Mouse (Mus musculus) neural tube, embryonic 13.5 days (tissue): ENCODE measurements around the gene Arl4d. TPM values are rescaled to one million over a fixed set of nuclear protein-coding genes. Genes with fewer than 3 reads are reported as not detected.
"Not testable (repeated sequence)": the region's sequence is repeated elsewhere in the genome, so short reads cannot be mapped to it uniquely, and the experiment has no call there.

ENCODE experiments used
- ATAC-seq: fragments of 200-750 bp; cut with Nextera tagmentation; 2 replicates; pipeline ENCODE4 v1.8.0; 2017; ENCODE audit warnings: low read depth, mild to moderate bottlenecking, moderate TSS enrichment, moderate library complexity
- H3K27ac ChIP-seq: fragments of 300-500 bp; sonication (generic); replicated peaks from 2 replicates; pipeline ENCODE4 v1.5.1; 2015; ENCODE audit warnings: moderate library complexity, mild to moderate bottlenecking, inconsistent platforms
- H3K27me3 ChIP-seq: fragments of 300-500 bp; sonication (generic); 2 replicates; pipeline ENCODE4 v1.6.1; 2015; ENCODE audit warnings: mild to moderate bottlenecking, inconsistent platforms
- H3K36me3 ChIP-seq: fragments of 300-500 bp; sonication (generic); 2 replicates; pipeline ENCODE4 v1.6.1; 2015; ENCODE audit warnings: mild to moderate bottlenecking, inconsistent platforms
- H3K4me1 ChIP-seq: fragments of 300-500 bp; sonication (generic); replicated peaks from 2 replicates; pipeline ENCODE4 v1.6.1; 2015; ENCODE audit warnings: inconsistent platforms
- H3K4me2 ChIP-seq: fragments of 300-500 bp; sonication (generic); 2 replicates; pipeline ENCODE4 v1.6.1; 2015; ENCODE audit warnings: inconsistent platforms, mild to moderate bottlenecking, moderate library complexity
- H3K4me3 ChIP-seq: fragments of 300-500 bp; sonication (generic); 2 replicates; pipeline ENCODE4 v1.5.1; 2015; ENCODE audit warnings: mild to moderate bottlenecking, inconsistent platforms
- H3K9ac ChIP-seq: fragments of 300-500 bp; sonication (generic); 2 replicates; pipeline ENCODE4 v1.6.1; 2015; ENCODE audit warnings: moderate library complexity, mild to moderate bottlenecking, inconsistent platforms
- H3K9me3 ChIP-seq: fragments of 300-500 bp; sonication (generic); 2 replicates; pipeline ENCODE4 v1.6.1; 2016; ENCODE audit warnings: inconsistent platforms
- WGBS: fragments of 180-500 bp; shearing (Covaris S2); methylation state at CpG from one replicate; pipeline ENCODE4 v1.1.7; 2015; 5-methylcytosine and 5-hydroxymethylcytosine counted together
- polyA plus RNA-seq: library from polyadenylated mRNA; unstranded; fragments of >200 nt; fragmentation: Nextera tagmentation; extraction: Ambion mirVana; gene quantifications from 2 replicates; pipeline ENCODE4 v1.2.1, GENCODE M21; 2015

Arl4d gene
- polyA plus RNA-seq, result 18.1 and 19.8 TPM in 2 replicates

GRCm38 (mm10) chr11:101664825-101665635 is at the start of gene Arl4d:
TSS of gene Arl4d (plus strand) at chr11:101665541.
- Histone ChIP-seq H3K36me3 (no peaks in the 10 kb centered on the region), H3K4me2 (peak within 1 kb of the TSS; percentile 88), H3K4me1 (peaks cover 36% of the 10 kb centered on the region), H3K9me3 (no peaks in the 10 kb centered on the region), H3K27me3 (peaks cover 5% of the 10 kb centered on the region; the same call in 1 of the 2 replicates), H3K9ac (peak within 1 kb of the TSS; percentile 83), H3K27ac (peak within 1 kb of the TSS; percentile 83), H3K4me3 (peak within 1 kb of the TSS; percentile 61)
- peak; percentile 94 for ATAC-seq
- WGBS, result 7% methylated on average over 34 of the region's 34 CpGs

- Histone ChIP-seq H3K9ac (no peak overlapping the region), H3K9me3 (no peaks in the 10 kb centered on the region), H3K4me1 (peaks cover 17% of the 10 kb centered on the region), H3K27me3 (no peaks in the 10 kb centered on the region), H3K4me2 (no peak overlapping the region), H3K4me3 (no peak overlapping the region), H3K27ac (no peak overlapping the region), H3K36me3 (no peaks in the 10 kb centered on the region)
- 93% methylated on average over 8 of the region's 8 CpGs for WGBS
- no peak for ATAC-seq
Measured at GRCm38 (mm10) chr11:101616104-101616503, 49.2 kb upstream of the Arl4d start.

- peak overlapping the region; percentile 56 for H3K27ac ChIP-seq
- 21% methylated on average over 18 of the region's 18 CpGs for WGBS
Measured at GRCm38 (mm10) chr11:101616948-101617767, 48.2 kb upstream of the Arl4d start.

GRCm38 (mm10) chr11:101617849-101618248 is 47.5 kb upstream of the Arl4d start:
- no peaks in the 10 kb centered on the region for H3K9me3 ChIP-seq
- H3K4me1 ChIP-seq, result peaks cover 17% of the 10 kb centered on the region
- H3K9ac ChIP-seq, result no peak overlapping the region
- WGBS, result 4% methylated on average over 8 of the region's 8 CpGs
- peak overlapping the region; percentile 56 for H3K27ac ChIP-seq
- H3K36me3 ChIP-seq, result no peaks in the 10 kb centered on the region
- no peaks in the 10 kb centered on the region for H3K27me3 ChIP-seq
- ATAC-seq, result peak; percentile 77; the same call in 1 of the 2 replicates
- peak overlapping the region; percentile 39 for H3K4me2 ChIP-seq
- peak overlapping the region; percentile 5; the same call in 1 of the 2 replicates for H3K4me3 ChIP-seq

More at GRCm38 (mm10) chr11:101616948-101617767, 48.2 kb upstream of the Arl4d start:
- no peaks in the 10 kb centered on the region for H3K27me3 ChIP-seq
- peak; percentile 58; the same call in 1 of the 2 replicates for ATAC-seq
- H3K4me2 ChIP-seq, result peak overlapping the region; percentile 39
- no peaks in the 10 kb centered on the region for H3K9me3 ChIP-seq
- H3K9ac ChIP-seq, result peak overlapping the region; percentile 22; the same call in 1 of the 2 replicates
- peaks cover 17% of the 10 kb centered on the region for H3K4me1 ChIP-seq
- H3K4me3 ChIP-seq, result no peak overlapping the region
- no peaks in the 10 kb centered on the region for H3K36me3 ChIP-seq

GRCm38 (mm10) chr11:101618596-101618995 is 46.7 kb upstream of the Arl4d start:
- no peak overlapping the region for H3K27ac ChIP-seq
- H3K36me3 ChIP-seq, result no peaks in the 10 kb centered on the region
- no peak overlapping the region for H3K4me2 ChIP-seq
- H3K9ac ChIP-seq, result no peak overlapping the region
- 61% methylated on average over 3 of the region's 3 CpGs for WGBS
- no peak for ATAC-seq
- H3K4me3 ChIP-seq, result no peak overlapping the region
- no peaks in the 10 kb centered on the region for H3K27me3 ChIP-seq
- H3K4me1 ChIP-seq, result peaks cover 17% of the 10 kb centered on the region
- no peaks in the 10 kb centered on the region for H3K9me3 ChIP-seq

GRCm38 (mm10) chr11:101620022-101620655 is 45.2 kb upstream of the Arl4d start:
- not testable (repeated sequence) for H3K9me3 ChIP-seq, H3K27ac ChIP-seq, H3K4me2 ChIP-seq, H3K4me3 ChIP-seq, H3K9ac ChIP-seq, H3K36me3 ChIP-seq, ATAC-seq, H3K27me3 ChIP-seq
- 87% methylated on average over 11 of the region's 11 CpGs for WGBS
- peaks cover 17% of the 10 kb centered on the region for H3K4me1 ChIP-seq

- H3K27ac ChIP-seq, result peak overlapping the region; percentile 89
- H3K4me3 ChIP-seq, result peak overlapping the region; percentile 37
- 4% methylated on average over 8 of the region's 8 CpGs for WGBS
- peak overlapping the region; percentile 69 for H3K9ac ChIP-seq
- peak; percentile 45 for ATAC-seq
- no peaks in the 10 kb centered on the region for H3K36me3 ChIP-seq
- H3K4me1 ChIP-seq, result peaks cover 19% of the 10 kb centered on the region
- H3K27me3 ChIP-seq, result no peaks in the 10 kb centered on the region
- no peaks in the 10 kb centered on the region for H3K9me3 ChIP-seq
- peak overlapping the region; percentile 94 for H3K4me2 ChIP-seq
Measured at GRCm38 (mm10) chr11:101626649-101626994, 38.7 kb upstream of the Arl4d start.

GRCm38 (mm10) chr11:101626995-101627856 is 38.1 kb upstream of the Arl4d start, which contains the start of gene Rdm1:
TSS of gene Rdm1 (plus strand) at chr11:101627195.
- peaks cover 19% of the 10 kb centered on the region for H3K4me1 ChIP-seq
- peak within 1 kb of the TSS; percentile 73 for H3K9ac ChIP-seq
- no peaks in the 10 kb centered on the region for H3K27me3 ChIP-seq
- peak within 1 kb of the TSS; percentile 59 for H3K4me3 ChIP-seq
- peak; percentile 89 for ATAC-seq
- peak within 1 kb of the TSS; percentile 90 for H3K27ac ChIP-seq
- H3K4me2 ChIP-seq, result peak within 1 kb of the TSS; percentile 94
- no peaks in the 10 kb centered on the region for H3K9me3 ChIP-seq
- under 1% methylated on average over 34 of the region's 34 CpGs for WGBS
- H3K36me3 ChIP-seq, result no peaks in the 10 kb centered on the region

GRCm38 (mm10) chr11:101627857-101628559 is 37.3 kb upstream of the Arl4d start:
- H3K9me3 ChIP-seq, result no peaks in the 10 kb centered on the region
- peak overlapping the region; percentile 59 for H3K4me3 ChIP-seq
- peaks cover 19% of the 10 kb centered on the region for H3K4me1 ChIP-seq
- H3K9ac ChIP-seq, result peak overlapping the region; percentile 73
- H3K27me3 ChIP-seq, result no peaks in the 10 kb centered on the region
- ATAC-seq, result 0 out of 2 replicates have a peak, but pooled peaks have one; percentile 9
- peaks cover 2% of the 10 kb centered on the region; the same call in 1 of the 2 replicates for H3K36me3 ChIP-seq
- peak overlapping the region; percentile 90 for H3K27ac ChIP-seq
- WGBS, result under 1% methylated on average over 33 of the region's 33 CpGs
- H3K4me2 ChIP-seq, result peak overlapping the region; percentile 94

- ATAC-seq, H3K9me3 ChIP-seq, H3K27ac ChIP-seq, H3K27me3 ChIP-seq, H3K9ac ChIP-seq, H3K36me3 ChIP-seq: not testable (repeated sequence)
- Histone ChIP-seq H3K4me1 (peaks cover 19% of the 10 kb centered on the region), H3K4me3 (peak overlapping the region; percentile 59), H3K4me2 (peak overlapping the region; percentile 94)
- 68% methylated on average over 4 of the region's 5 CpGs for WGBS
Measured at GRCm38 (mm10) chr11:101628733-101629417, 36.5 kb upstream of the Arl4d start.
